Mouse (Mus musculus): Measurements from ENCODE around the gene Epas1.

DNA sequence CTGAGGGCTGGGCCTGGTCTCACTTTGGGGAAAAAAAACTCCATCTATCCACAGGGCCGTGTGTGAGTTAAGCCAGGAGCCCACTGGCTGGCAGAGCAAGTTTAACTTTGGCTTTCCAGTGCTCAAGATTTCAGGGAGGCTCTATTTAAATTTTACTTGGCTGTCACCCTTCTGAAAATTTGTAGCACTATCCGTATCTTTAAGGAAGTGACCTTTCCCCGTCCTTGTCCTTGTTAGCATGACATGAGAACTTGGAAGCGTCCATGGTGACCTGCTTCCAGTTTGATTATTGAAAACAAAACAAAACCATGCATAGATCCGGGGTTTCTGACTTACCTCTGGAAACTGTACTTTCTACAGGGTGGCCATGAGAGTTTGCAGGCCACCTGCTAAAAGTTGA lies 17.3 kb downstream of the Epas1 start:
- TF ChIP-seq MYB (IDR thresholded peaks at IDR 0.05; ENCODE audit: low read depth, low read length) (no peak), POLR2A (IDR thresholded peaks at IDR 0.05; ENCODE audit: control insufficient read depth in 1 of 2, insufficient read depth in 1 of 2, low read depth in 1 of 2, low read length in 2 of 2, poor library complexity in 1 of 2) (no peak), TCF12 (IDR thresholded peaks at IDR 0.05; ENCODE audit: low read depth, low read length) (no peak), EP300 (IDR thresholded peaks at IDR 0.05; ENCODE audit: low read depth in 1 of 2, low read length in 2 of 2) (no peak), KAT2A (conservative IDR thresholded peaks at IDR 0.05; ENCODE audit: low read depth, low read length) (no peak), CTCF (IDR thresholded peaks at IDR 0.05 in 2 of 3, conservative IDR thresholded peaks at IDR 0.05 in 1 of 3; ENCODE audit: control insufficient read depth in 1 of 3, insufficient read depth in 1 of 3, low read depth in 2 of 3, low read length in 3 of 3, poor library complexity in 1 of 3, severe bottlenecking in 1 of 3) (no peak), ELF1 (IDR thresholded peaks at IDR 0.05; ENCODE audit: low read depth, low read length) (no peak), MAX (IDR thresholded peaks at IDR 0.05; ENCODE audit: low read length) (no peak), POLR2AphosphoS2 (IDR thresholded peaks at IDR 0.05; ENCODE audit: low read length) (no peak), MEF2A (IDR thresholded peaks at IDR 0.05; ENCODE audit: extremely low read depth, insufficient replicate concordance, low read depth, low read length, poor library complexity, severe bottlenecking) (no peak)
